Mouse (Mus musculus) large intestine, adult 2 months (tissue): Measurements from ENCODE around the gene Kif3b. TPM values are rescaled to one million over a fixed set of nuclear protein-coding genes. Genes with fewer than 3 reads are reported as not detected.

Experiments used
- DNase-seq: peaks from one replicate; pipeline ENCODE4 v3.0.0-alpha.2; 2012; ENCODE audit warnings: low read depth, low spot score
- WGBS: fragments of 180-500 bp; shearing (Covaris S2); methylation state at CpG from one replicate; pipeline ENCODE4 v1.1.7; 2018; 5-methylcytosine and 5-hydroxymethylcytosine counted together
- polyA plus RNA-seq: library from polyadenylated mRNA; depleted of rRNA; stranded (reverse); fragments of >200 nt; gene quantifications from 2 replicates; pipeline ENCODE4 v1.2.3, GENCODE M21; 2012

The Kif3b gene
- polyA plus RNA-seq, 1 experiment, result 7.1 TPM

DNA sequence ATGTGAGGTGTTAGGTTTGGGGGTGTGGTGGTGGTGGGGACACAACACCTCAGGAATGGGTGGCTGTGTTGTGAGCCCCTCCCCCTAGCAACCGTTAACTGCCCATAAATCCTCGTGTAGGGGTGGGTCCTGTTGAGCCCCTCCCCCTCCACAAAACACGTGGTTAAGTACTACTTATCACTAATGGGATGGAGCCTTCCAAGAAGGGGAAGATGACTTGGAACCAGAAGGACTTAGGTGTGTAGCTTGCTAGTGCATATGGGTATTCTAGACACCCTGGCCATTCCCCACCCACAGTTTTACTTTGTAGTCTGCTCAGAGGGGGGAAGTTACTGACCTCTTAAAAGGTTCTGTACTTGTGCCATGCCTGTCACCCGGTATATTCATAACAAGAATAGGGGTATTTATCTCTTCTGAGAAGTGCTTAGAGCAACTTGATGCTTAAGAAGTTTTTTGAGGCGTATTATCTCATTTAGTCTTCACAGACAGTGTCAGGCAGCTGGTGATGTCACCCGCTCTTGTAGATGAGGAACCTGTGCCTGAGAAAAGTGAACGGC lies 1.2 kb downstream of the Kif3b start:
- 44% methylated on average over 7 of the region's 7 CpGs for WGBS
- DNase-seq, result no peak

DNA sequence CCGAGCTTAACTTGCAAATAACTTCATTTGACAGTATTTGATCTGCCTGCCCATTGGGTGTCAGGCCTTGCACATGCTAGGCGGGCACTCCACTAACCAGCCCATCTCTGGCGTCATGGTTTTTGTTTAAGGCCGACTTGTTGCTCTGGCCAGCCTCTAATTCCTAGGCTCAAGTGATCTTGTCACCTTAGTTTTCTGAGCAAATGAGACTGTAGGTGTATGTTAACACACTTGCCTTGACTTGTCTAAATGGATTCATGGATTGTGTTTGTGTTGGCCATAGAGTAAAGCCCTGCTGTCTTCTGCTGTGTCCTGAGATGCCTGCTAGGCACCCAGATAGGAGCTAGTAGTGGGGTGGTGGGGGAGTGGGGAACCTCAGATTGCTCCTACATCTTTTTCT lies 4.0 kb downstream of the Kif3b start:
- DNase-seq, result no peak
- WGBS, result 87% methylated on average over 4 of the region's 4 CpGs

DNA sequence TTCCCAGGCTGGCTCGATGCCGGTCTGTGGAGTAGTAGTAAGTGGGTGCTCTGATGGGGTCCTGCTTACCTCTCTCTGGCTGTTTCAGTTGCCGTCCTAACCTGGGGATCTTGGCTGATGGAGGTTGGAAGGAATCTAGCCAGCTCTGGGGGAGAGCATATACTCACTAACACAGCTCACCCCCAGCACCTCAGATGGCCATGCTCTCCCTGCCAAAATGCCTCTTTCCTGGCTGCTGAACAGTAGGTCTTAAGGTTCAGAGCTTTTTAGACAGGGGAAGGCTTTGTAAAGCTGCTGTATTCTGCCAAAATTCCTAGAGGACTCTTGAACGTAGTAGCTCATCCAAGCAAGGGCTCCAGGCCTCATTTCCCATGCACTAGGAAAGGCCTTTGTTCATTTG lies 6.6 kb downstream of the Kif3b start:
- 83% methylated on average over 4 of the region's 4 CpGs for WGBS

DNA sequence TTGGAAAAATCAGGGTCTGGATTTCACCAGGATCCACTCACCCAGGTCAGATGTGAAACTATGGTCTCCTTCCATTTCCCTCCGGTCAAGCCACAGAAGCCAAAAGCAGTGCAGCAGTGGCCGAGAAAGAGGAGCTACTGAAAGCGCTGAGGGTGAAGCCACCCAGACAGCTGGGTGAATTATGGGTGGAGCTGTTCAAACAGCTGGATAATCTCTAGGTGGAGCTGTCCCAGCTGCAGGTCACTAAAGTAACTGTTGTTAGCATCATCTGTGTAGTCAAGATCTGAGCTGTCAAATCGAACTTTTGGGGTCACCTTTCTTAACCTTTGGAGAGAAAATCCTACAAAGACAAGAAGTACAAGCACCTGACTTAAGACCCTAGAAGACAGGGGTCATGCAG lies 7.2 kb downstream of the Kif3b start:
- 39% methylated on average over 4 of the region's 4 CpGs for WGBS
- DNase-seq, result no peak

More for the DNA sequence above, 6.6 kb downstream of the Kif3b start:
- DNase-seq, result no peak

DNA sequence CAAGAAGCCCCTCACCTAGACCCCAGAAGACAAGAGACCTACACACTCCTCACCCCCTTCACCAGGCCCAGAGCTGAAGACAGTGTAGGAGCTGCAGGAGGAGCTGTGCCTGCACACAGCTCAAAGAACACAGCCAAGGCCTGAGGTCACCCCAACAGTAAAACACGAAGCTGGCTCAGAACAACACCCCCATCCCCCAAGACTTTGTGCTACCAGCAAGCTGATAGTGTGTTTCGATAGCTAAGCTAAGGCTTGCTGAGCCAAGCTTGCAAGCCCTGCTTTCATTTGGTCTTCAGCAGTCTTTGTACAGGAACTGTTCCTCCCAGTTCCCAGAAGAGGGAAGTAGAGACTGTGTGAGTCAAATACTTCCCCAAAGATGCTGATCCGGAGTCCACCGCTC lies 7.7 kb downstream of the Kif3b start:
- no peak for DNase-seq
- 56% methylated on average over 4 of the region's 4 CpGs for WGBS

DNA sequence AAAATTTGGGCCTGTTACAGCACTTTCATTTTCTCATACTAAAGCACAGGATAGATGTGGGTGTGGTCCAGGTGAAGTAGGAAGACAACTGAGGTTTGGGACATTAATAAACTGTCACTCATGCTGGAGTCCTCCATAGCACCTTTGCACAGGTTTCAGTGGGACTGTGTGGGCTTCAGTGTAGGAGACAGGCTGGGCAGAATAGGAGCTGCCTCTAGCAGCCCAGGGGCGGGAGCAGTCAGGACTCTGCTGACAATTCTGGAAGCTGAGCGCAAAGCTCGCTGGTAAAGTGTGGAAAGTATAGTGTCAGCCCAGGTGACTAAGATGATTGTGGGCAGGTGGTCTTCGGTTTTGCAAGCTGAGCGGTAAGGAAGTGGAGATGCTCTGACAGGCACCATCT lies 9.9 kb downstream of the Kif3b start:
- DNase-seq, result no peak
- 94% methylated on average over 5 of the region's 5 CpGs for WGBS

DNA sequence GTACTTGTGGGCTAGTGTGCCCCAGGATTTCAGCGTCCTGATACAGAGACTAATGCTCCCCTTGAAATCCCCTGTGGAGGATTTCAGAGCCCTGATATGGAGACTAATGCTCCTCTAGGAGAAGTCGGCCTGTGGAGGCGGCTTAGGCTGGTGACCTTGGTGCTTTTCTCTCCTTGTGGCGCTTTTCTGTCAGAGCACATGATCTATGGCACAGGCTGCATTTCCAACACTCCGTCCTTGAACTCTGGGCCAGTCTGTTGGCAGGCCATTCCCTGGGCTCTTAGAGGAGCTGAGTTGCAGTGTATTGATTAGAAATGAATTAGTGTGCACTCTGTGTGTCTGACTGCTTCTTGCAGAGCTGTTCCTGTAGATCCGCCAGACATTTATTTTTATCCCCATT lies 14.0 kb downstream of the Kif3b start:
- 84% methylated on average over 6 of the region's 6 CpGs for WGBS
- DNase-seq, result no peak

DNA sequence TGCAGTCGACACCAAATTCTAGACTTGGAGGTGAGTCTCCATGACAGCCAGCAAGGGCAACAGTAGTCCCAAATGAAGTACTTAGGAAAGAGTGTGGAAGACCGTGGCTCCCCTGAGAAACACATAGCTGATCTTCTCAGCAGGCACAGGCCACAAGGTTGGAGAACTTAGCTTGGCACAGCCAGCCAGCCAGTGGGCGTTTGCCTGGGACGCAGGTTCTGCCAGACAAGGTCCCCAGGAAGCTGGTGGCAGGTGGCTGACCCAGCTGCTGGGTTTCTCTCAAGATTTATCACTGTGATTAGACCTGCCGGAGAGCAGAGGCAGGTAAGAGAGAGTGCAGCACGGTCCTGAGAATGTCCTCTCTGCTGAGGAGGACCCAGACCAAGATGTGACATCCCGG lies 17.4 kb downstream of the Kif3b start:
- 43% methylated on average over 7 of the region's 7 CpGs for WGBS
- no peak for DNase-seq

DNA sequence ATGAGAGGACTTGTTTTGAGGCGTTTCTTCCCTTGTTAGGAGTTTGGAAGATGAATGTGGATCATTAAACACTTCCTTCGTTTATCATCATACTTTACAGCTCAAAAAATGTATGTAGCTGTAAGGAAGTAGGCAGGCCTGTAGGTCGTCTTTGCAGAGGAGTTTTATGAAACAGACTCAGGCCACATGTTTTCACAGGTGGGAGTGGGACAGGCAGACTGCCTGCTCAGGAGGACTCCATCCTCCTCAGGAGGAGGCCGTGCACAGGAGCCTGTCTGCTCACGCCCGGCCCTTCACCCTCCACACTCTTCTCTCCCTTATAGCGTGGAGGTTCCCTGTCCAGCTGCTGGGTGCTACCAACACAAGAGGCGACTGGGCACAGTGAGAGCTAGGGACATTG lies 17.9 kb downstream of the Kif3b start:
- no peak for DNase-seq
- WGBS, result 55% methylated on average over 8 of the region's 8 CpGs

DNA sequence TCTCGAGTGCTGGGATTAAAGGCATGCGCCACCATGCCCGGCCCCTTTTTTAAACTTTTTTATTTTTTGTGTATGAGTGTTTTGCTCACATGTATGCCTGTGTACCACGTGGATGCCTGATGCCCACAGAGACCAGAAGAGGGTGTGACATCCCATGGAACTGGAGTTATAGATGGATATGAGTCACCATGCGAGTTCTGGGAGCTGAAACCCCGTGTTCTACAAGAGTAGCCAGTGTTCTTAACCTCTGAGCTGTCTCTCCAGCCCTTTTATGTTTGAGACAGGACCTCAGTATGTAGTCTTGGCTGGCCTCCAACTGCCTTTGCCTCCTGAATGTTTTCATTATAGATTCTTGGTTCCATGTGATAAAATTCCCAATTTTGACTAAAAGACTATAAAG lies 19.0 kb downstream of the Kif3b start:
- 74% methylated on average over 6 of the region's 6 CpGs for WGBS

DNA sequence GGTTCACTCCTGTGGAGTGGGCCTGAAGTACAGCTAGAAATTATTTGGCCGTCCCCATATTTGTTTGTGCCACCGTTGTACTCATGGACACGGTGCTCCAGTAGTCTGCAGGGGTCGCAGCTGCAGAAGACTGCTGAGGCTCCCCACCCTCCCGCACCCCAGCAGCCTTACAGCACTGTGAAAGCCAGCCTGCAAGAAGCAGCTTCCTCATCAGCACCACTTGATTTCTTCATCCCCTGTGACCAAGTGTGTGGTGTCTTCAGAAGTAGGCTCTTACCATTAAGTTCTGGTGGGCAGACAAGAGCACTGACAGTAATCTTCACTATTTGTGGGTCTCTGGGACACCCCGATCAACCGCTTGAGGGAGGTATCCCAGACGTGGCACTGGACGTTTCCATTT lies 21.7 kb downstream of the Kif3b start:
- 90% methylated on average over 9 of the region's 9 CpGs for WGBS
- DNase-seq, result no peak

More for the DNA sequence above, 19.0 kb downstream of the Kif3b start:
- no peak for DNase-seq

DNA sequence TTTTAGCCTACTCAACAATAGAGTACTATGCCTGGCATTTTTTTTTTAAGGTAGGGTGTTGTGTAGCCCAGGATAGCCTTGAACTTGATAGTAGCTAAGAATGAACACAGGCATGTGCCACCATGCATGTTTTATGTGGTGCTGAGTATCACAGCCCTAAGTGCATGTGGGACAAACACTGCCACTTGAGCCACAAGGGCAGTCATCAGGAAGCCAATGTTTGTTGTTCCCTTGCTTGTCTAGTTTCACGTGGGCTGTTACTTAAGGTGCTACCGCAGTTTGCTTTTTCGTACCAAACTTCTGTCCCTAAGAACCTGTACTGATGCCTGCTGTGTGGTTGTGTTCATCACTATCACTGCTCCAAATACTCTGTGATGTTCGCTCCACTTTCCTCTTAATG lies 27.2 kb downstream of the Kif3b start:
- 88% methylated on average over 4 of the region's 4 CpGs for WGBS
- DNase-seq, result no peak

DNA sequence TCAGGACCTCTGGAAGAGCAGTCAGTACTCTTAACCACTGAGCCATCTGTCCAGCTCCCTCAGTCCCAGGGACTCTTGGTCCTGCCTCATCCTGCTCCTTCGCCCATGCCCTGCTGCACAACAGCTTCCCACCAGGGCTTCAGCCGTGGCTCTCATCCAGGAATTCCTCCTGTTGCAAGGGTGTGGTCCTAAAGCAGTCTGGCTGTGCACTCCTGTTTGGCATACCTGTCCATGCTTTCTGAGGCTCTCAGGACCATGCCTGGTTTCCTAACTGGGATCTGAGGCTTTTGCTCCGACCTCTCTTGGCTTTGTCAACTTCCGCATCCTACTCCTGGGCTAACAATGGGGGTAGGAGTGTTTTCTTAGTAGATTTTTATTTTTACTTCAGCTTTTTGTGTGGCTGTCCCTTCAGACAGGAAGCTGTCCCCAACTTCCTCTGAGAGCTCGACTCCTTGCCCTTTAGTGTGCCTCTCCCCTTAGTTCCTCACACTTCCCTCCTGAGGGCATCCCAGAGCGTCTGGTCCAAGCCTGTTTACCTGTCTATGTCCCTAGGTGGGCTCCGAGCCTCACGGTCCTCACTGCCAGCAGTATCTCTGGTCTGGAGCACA lies 27.9 kb downstream of the Kif3b start:
- 58% methylated on average over 8 of the region's 8 CpGs for WGBS
- DNase-seq, result no peak

DNA sequence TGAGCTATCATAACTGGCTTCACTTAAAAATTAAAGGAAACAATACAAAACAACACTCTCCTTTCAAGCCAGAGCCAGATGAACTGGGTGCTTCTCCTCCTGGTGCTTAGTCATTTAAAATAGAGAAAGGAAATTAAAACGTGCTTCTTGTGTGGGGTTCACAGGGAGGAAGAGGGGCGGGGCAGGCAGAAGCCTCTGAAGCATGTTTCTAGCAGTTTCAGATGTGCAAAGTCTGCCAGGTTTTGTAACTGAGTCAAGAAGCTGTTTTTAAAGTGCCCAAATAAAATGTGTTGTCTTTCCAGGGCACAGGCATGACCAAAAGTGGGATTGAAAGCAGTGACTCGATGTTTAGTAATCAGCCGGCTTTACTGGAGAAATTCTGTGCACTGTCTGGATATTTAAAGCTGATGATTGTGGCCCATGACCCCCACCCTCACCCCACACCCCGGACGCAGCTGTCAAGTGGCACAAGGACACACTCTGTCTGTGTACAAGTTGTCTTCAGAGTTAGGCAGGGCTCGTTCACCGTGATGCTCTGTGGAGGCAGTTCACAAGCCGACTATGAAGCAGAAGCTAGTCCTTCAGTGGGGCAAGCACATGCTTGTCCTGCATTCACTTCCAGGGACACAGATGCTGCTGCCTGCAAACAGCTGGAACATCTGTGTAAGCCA lies 34.6 kb downstream of the Kif3b start:
- no peak for DNase-seq
- 65% methylated on average over 9 of the region's 9 CpGs for WGBS

DNA sequence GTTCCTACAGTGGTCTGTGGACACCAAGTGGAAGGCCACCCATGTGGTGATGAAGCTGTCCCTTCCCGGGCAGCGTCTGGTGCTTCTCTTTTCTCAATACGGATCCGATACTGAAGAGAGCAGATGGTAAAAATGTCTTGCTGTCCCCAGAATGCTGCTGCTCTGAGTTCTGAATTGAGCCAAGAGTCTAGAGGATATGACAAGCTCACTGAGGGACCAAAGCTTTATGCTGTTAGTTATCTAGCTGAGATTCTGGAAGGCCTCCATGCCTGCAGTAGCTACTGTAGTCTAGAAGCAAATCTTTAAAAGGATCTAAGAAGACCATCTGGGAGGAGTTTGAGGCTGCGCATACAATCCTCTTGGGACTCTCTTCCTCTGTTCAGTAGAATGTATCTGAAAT lies 41.1 kb downstream of the Kif3b start:
- WGBS, result 89% methylated on average over 5 of the region's 5 CpGs
- no peak for DNase-seq

DNA sequence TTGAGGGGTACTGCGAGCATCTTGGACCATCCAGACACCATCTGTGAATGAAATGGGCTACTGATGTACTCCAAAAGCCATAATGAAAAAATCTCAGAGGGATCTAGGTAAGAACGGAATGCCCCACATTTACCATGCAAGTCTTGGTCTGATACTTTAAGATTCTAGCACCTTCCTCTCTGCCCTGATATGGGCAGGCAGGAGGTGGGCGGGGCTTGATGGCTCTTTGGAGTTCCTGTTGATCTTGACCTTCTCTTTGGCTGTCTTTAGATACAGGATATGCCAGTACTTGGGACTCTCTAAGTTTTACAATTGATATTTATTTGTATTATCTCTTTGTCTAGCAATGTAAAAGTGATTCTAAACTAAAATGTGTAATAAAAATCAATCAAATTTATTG lies 41.8 kb downstream of the Kif3b start:
- WGBS, result 96% methylated on average over 3 of the region's 3 CpGs
- no peak for DNase-seq

DNA sequence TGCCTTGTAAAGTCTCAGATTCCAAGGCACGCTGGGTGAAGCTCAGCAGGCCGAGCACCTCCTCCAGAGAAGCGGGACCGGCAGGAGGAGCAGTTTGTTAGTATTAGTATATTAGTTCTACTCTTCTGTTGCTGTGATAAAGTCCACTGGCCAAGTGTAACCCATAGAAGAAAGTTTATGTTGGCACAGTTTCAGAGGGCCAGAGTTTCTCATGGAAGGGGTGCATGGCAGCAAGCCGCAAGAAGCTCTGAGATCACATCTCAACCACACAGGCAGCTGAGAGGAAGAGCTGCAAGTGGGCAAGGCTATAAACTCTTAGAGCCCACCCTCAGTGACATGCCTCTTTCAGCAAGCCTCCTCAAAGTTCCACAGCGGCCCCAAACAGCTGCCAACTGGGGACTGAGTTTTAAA lies 42.6 kb downstream of the Kif3b start:
- 58% methylated on average over 6 of the region's 6 CpGs for WGBS
- DNase-seq, result no peak

DNA sequence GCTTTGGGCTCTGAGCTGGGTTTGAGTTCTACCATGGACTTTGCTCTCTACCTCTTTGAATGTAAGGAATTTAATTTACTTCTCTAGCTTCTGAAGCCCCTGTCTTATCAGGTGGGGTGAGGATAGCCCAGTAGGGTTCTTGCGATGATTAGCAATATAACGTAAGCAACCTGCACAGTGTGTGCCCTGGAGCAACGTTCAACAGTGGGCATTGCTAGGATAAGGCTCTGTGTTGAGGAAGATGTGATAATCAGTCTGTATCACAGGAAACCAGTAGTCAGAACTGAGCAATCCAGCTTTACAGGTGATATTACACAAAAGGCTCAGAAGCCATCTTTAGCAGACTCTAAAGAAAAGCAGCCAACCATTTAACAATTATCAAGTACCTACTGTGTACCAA lies 43.1 kb downstream of the Kif3b start:
- DNase-seq, result no peak
- 85% methylated on average over 3 of the region's 3 CpGs for WGBS

DNA sequence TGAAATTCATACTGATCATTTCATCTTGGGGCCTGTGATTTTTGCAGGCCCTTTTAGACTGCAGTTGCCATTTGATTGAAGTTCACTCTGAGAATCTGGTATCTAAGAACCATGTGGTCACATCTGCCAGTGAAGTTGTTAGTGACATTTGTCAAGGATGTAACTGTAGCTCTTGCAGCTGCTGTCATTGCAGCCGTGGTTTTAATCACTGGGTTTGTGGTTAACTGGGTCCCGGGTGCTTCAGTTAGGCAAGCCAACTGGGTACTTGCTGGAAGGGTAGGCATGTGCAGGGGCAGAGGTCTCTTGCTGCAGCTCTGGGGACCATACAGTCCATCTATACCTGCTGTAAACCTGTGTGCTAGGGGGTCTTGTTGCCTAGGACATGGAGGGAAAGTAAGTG lies 44.9 kb downstream of the Kif3b start:
- WGBS, result 66% methylated on average over 2 of the region's 2 CpGs
- no peak for DNase-seq

DNA sequence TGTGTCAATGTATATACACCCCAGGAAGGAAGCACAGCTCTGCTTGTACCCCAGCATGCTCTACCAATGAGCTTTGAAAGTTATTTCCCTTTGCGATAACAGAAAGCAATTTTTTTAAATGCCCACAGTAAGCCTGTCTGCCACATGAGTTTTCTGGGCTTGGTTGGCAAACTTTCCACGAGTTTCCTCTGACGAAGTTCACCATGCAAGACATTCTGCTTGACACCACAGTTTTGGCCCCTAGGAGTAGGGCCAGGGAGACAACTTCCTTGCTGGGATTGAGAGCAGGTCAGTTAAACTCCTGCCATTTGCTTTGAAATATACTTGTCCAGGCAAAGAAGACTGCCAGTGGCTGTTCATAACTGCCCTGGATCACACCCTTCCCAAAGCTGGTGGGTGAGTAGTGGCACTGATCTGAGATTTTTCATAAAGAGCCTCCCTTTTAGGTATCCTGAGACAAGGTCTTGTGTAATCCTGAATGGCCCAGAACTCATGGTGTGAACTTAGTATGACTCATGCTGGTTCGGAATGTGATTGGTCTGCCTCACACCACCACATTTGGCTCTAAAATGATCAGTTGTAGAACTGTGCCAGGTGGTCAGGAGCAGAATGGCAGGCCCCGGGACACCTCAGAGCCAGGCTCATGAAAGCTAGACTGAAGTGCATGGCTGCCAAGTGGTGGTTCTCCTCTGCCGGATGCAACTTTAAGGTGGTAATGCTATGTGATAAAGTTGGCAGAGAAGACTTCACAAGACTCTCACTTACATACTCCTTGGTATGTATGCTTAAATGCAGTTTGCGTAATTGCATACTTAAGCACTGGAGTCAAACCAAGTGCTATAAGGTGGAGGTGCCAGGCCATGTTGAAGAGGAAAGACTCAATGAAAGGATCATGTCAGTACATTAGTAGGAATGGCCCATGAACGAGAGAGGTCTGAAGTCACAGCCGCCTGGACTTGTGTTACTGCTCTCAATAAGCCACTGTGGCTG lies 47.4 kb downstream of the Kif3b start:
- WGBS, result 70% methylated on average over 9 of the region's 9 CpGs
- DNase-seq, result no peak
